Mouse (Mus musculus): ENCODE results near the gene Fam216b. TPM values are rescaled to one million over a fixed set of nuclear protein-coding genes. Genes with fewer than 3 reads are reported as not detected.

The Fam216b gene
- total and polyA plus RNA-seq, 3 experiments, result not detected

GRCm38 (mm10) chr14:78119449-78120200 lies 30.8 kb upstream of the Fam216b start:
- TF ChIP-seq POLR2AphosphoS5 (IDR thresholded peaks at IDR 0.05; ENCODE audit: borderline replicate concordance, low read depth, low read length), result no peak
- no peak for TF ChIP-seq ETS1 (IDR thresholded peaks at IDR 0.05; ENCODE audit: low read depth, low read length)
- TF ChIP-seq ZMIZ1 (IDR thresholded peaks at IDR 0.05; ENCODE audit: low read depth, low read length), result no peak
- no peak for TF ChIP-seq CHD1 (IDR thresholded peaks at IDR 0.05; ENCODE audit: low read depth, low read length)
- TF ChIP-seq MXI1 (IDR thresholded peaks at IDR 0.05; ENCODE audit: low read depth, low read length), result no peak

GRCm38 (mm10) chr14:78117671-78118070 lies 28.9 kb upstream of the Fam216b start:
- Histone ChIP-seq H3K4me3 (ENCODE audit: control insufficient read depth in 1 of 2, insufficient read depth in 1 of 2, low read depth in 2 of 2, low read length in 2 of 2) (no peak overlapping the region), H3K9me3 (replicated peaks; ENCODE audit: insufficient read depth, low read length) (no peaks in the 10 kb centered on the region), H3K27ac (ENCODE audit: control insufficient read depth, low read depth, low read length) (no peak overlapping the region), H3K27me3 (ENCODE audit: control insufficient read depth in 1 of 2, insufficient read depth in 2 of 2, low read length in 2 of 2) (no peaks in the 10 kb centered on the region), H3K4me1 (ENCODE audit: control insufficient read depth in 1 of 2, insufficient read depth in 2 of 2, low read length in 2 of 2) (no peaks in the 10 kb centered on the region), H3K36me3 (ENCODE audit: control insufficient read depth in 1 of 2, insufficient read depth in 2 of 2, low read length in 2 of 2) (no peaks in the 10 kb centered on the region), H3K9ac (ENCODE audit: control insufficient read depth, low read depth, low read length, poor library complexity, severe bottlenecking) (no peak overlapping the region), H3K79me2 (ENCODE audit: control insufficient read depth, insufficient read depth, low read length, poor library complexity) (no peaks in the 10 kb centered on the region)
- no peak for DNase-seq (ENCODE audit: low read depth, low spot score)
- TF ChIP-seq MYC (IDR thresholded peaks at IDR 0.05; ENCODE audit: low read depth, low read length) (no peak), ETS1 (IDR thresholded peaks at IDR 0.05; ENCODE audit: low read depth, low read length) (no peak), GABPA (IDR thresholded peaks at IDR 0.05; ENCODE audit: low read depth, low read length) (no peak), BHLHE40 (IDR thresholded peaks at IDR 0.05; ENCODE audit: borderline replicate concordance, low read depth, low read length) (no peak), TCF12 (IDR thresholded peaks at IDR 0.05; ENCODE audit: low read depth, low read length) (no peak), GATA1 (IDR thresholded peaks at IDR 0.05; ENCODE audit: low read depth, low read length) (no peak), ZMIZ1 (IDR thresholded peaks at IDR 0.05; ENCODE audit: low read depth, low read length) (no peak), CTCF (IDR thresholded peaks at IDR 0.05 in 2 of 3, conservative IDR thresholded peaks at IDR 0.05 in 1 of 3; ENCODE audit: control insufficient read depth in 1 of 3, insufficient read depth in 1 of 3, low read depth in 2 of 3, low read length in 3 of 3, poor library complexity in 1 of 3, severe bottlenecking in 1 of 3) (no peak), MEF2A (IDR thresholded peaks at IDR 0.05; ENCODE audit: extremely low read depth, insufficient replicate concordance, low read depth, low read length, poor library complexity, severe bottlenecking) (no peak), KAT2A (conservative IDR thresholded peaks at IDR 0.05; ENCODE audit: low read depth, low read length) (no peak), MAFK (IDR thresholded peaks at IDR 0.05; ENCODE audit: borderline replicate concordance, low read depth, low read length) (no peak), ZNF384 (IDR thresholded peaks at IDR 0.05; ENCODE audit: low read depth, low read length) (no peak), POLR2AphosphoS2 (IDR thresholded peaks at IDR 0.05; ENCODE audit: low read length) (no peak), ZKSCAN1 (IDR thresholded peaks at IDR 0.05; ENCODE audit: low read depth, low read length) (no peak), E2F4 (IDR thresholded peaks at IDR 0.05; ENCODE audit: borderline replicate concordance, low read depth, low read length) (no peak), EP300 (IDR thresholded peaks at IDR 0.05; ENCODE audit: low read depth in 1 of 2, low read length in 2 of 2) (no peak), SIN3A (IDR thresholded peaks at IDR 0.05; ENCODE audit: low read length) (no peak)

More at GRCm38 (mm10) chr14:78119449-78120200, 30.8 kb upstream of the Fam216b start:
- H3K9ac ChIP-seq (ENCODE audit: control insufficient read depth, low read depth, low read length, poor library complexity, severe bottlenecking), result no peak overlapping the region
- H3K27me3 ChIP-seq (ENCODE audit: control insufficient read depth in 1 of 2, insufficient read depth in 2 of 2, low read length in 2 of 2), result no peaks in the 10 kb centered on the region
- H3K79me2 ChIP-seq (ENCODE audit: control insufficient read depth, insufficient read depth, low read length, poor library complexity), result no peaks in the 10 kb centered on the region
- no peaks in the 10 kb centered on the region for H3K36me3 ChIP-seq (ENCODE audit: control insufficient read depth in 1 of 2, insufficient read depth in 2 of 2, low read length in 2 of 2)
- H3K4me3 ChIP-seq (ENCODE audit: control insufficient read depth in 1 of 2, insufficient read depth in 1 of 2, low read depth in 2 of 2, low read length in 2 of 2), result no peak overlapping the region
- no peaks in the 10 kb centered on the region for H3K4me1 ChIP-seq (ENCODE audit: control insufficient read depth in 1 of 2, insufficient read depth in 2 of 2, low read length in 2 of 2)
- no peak for DNase-seq (ENCODE audit: low read depth, low spot score)
- H3K27ac ChIP-seq (ENCODE audit: control insufficient read depth, low read depth, low read length), result no peak overlapping the region
- no peaks in the 10 kb centered on the region for H3K9me3 ChIP-seq (replicated peaks; ENCODE audit: insufficient read depth, low read length)
